Mouse (Mus musculus) lung, postnatal 0 days (tissue): ENCODE data around the gene Slc9a7.

ENCODE experiments used
- CTCF ChIP-seq: IDR thresholded peaks from 2 replicates; pipeline ENCODE4 v1.5.1; 2016; ENCODE audit warnings: antibody characterized with exemption, mild to moderate bottlenecking
- EP300 ChIP-seq: IDR thresholded peaks from 2 replicates; pipeline ENCODE4 v1.6.1; 2016; ENCODE audit warnings: antibody characterized with exemption, mild to moderate bottlenecking, control low read depth

GRCm38 (mm10) chrX:20290715-20291114 lies 892 bp downstream of the Slc9a7 start:
- TF ChIP-seq CTCF (no peak), EP300 (no peak)
